Mouse (Mus musculus) central nervous system, embryonic 18 days (tissue): ENCODE measurements around the gene Yae1d1. TPM values are rescaled to one million over a fixed set of nuclear protein-coding genes. Genes with fewer than 3 reads are reported as not detected.

ENCODE experiments used
- polyA plus RNA-seq: library from polyadenylated mRNA; depleted of rRNA; stranded (reverse); fragments of >200 nt; gene quantifications from 2 replicates; pipeline ENCODE4 v1.2.3, GENCODE M21; 2012; rRNA removed

The Yae1d1 gene
- polyA plus RNA-seq: 34.6 and 37.6 TPM in 2 replicates

DNA sequence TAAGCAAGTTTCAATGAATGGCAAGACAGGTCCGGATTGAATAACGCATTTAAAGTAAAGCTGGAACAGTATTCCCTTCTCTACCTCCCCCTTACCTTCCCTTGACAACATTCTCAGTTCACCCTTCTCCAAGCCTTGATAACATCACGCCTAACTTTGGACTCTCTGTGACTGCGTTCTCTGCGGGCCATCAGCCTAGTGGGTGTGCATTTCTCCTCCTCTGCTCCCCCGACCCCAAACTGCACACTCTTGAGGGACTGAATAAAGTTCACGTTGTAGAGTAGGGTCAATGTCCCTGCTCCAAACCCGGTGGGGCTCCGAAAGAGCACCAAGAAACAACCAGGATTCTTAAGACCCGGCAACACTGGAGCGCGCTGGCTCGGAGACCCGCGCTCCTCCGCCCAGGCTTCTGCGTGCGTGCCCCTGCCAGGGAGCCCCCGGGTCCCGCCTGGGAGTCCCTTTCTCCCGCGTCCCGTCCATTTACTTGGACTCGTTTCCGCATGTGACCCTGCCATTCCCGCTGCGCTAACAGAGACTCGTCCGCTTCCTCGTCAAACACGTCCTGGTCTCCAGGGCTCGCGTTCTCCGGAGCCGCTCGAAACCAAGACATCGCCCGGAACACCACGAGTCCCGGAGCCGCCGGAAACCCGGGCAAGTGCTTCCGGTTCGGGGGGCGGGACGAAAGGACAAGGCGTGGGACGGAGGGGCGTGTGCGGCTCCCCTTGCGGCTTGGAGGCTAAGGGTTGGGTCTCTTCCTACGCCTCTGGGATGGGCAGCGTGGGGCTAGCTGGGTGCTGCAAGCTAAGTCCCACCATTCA, at the start of gene Yae1d1:
Gene Yae1d1 (minus strand): TSS at position 653 of the 818 bp plus-strand sequence.

DNA sequence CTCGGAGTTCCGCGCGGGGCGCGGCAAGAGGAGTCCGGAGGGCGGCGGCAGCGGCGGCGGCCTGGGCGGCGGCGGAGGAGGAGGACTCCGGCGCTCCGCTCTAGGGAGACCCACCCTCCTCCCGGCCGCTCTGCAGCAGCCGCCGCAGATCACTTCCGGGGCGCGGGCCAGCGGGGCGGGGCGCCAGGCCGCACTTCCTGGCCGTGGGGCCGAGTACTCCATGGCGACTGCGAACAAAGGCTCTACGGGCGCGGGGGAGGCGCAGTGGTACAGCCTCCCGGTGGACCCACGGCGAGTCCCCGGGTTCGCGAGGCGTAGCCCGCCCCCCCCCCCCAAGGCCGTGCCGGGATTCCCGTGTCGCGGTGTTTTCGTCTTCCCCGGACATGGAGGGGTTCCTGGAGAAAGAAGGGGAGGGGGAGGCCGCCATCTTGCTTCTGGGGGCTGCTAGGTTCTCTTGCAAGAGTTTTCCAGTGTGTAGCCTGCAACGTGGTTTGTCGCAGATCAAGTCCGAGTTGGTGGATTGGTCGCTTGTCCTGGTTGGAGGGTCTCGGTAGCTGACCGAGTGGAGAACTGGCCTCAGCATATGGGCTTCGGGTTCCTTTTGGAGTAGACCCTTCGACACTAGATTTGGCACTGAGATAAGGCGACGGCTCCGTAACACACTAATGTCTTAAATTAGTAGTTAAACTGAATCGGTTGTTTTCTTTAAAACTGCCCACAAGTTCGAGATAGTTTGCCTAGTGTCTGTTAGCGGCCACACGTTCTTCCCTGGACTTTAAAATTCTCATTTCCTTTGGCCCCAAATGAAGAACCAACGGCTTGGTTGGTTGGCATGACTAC, 48.9 kb downstream of the Yae1d1 start, which contains the start of gene Rala:
Gene Rala (minus strand): TSS at position 162 of the 840 bp plus-strand sequence.

Other genes starting within 250 kb of the Yae1d1 start
- gene Cdk13, start 188.3 kb downstream of the Yae1d1 start, polyA plus RNA-seq: 28.4 and 30.1 TPM in 2 replicates
- 100 TPM in 2 replicates for gene Rala, start 49.1 kb downstream of the Yae1d1 start, polyA plus RNA-seq